ENCODE assay signal across 13 mouse cellular contexts in the genomic region with DNA sequence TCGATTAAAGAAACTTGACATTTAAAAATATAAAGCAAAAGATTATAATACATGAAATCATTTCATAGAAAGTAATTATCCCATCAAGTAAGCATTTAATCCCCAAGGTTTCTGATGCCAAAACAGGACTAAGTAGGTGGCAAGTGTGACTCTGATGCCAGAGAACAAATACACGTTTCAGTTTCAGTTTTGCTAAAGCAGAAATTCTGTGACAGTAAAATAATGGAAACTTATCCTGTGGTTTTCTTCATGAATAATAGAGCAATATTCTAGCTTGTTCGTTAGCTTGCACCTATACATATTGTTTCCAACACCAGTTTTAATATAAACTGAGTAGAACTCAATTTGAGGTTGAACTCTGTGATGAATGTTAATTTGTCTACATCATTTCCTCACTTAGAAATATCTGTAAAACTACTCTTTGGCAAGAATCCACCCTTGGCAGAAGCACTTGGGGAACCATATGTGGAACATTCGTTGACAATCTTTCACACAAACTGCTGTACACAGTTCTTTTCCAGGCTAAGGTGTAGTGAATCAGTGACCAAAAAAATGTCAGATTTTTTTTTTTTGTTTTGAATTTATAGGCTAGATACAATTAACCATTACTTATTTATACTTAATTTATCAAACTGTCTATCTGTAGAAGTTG.
DNase-seq lines count a peak whose midpoint lies in the region; ATAC-seq and TF ChIP-seq lines count a peak whose summit lies in the region.
"Had no signal": no experiment of that assay in that cellular context is flagged by ENCODE, and none has a peak within 500 bp of the region (broad histone marks: within the 10 kb centered on the region; RNA-seq: fewer than 3 reads in every experiment).

No protein-coding gene starts in this region.

- H3K36me3 ChIP-seq in kidney, postnatal 0 days (ENCODE audit: insufficient read depth, low read length), result no peaks in the 10 kb centered on the region
- H3K36me3 ChIP-seq in myocyte (ENCODE audit: control insufficient read depth, insufficient read depth), result no peaks in the 10 kb centered on the region
- no peaks in the 10 kb centered on the region for H3K36me3 ChIP-seq in liver, postnatal 0 days (replicated peaks; ENCODE audit: insufficient read depth, low read length)
- H3K36me3 ChIP-seq: G1E; heart, embryonic 13.5 days; liver, embryonic 15.5 days; midbrain, embryonic 12.5 days had no signal

- H3K9me3 ChIP-seq in kidney, postnatal 0 days (replicated peaks; ENCODE audit: low read length), result no peaks in the 10 kb centered on the region
- no peaks in the 10 kb centered on the region for H3K9me3 ChIP-seq in liver, postnatal 0 days (ENCODE audit: low read length)
- H3K9me3 ChIP-seq: G1E; heart, embryonic 13.5 days; liver, embryonic 15.5 days; midbrain, embryonic 12.5 days had no signal

- ATAC-seq in kidney, postnatal 0 days (replicated peaks; ENCODE audit: low FRiP score, low read depth), result no peak
- ATAC-seq in liver, postnatal 0 days, result no peak

- no peak for TF ChIP-seq POLR2A in myocyte (IDR thresholded peaks at IDR 0.05; ENCODE audit: insufficient read length, low read depth)

- no peak overlapping the region for H3K4me2 ChIP-seq in kidney, postnatal 0 days (ENCODE audit: low read length)
- peak overlapping the region; percentile 12 for H3K4me2 ChIP-seq in myocyte (ENCODE audit: low read depth)
- no peak overlapping the region for H3K4me2 ChIP-seq in liver, postnatal 0 days (ENCODE audit: low read depth, low read length)
- H3K4me2 ChIP-seq: heart, embryonic 13.5 days; liver, embryonic 15.5 days; midbrain, embryonic 12.5 days had no signal

- H3K27me3 ChIP-seq in kidney, postnatal 0 days (ENCODE audit: insufficient read depth, low read length), result no peaks in the 10 kb centered on the region
- H3K27me3 ChIP-seq in myocyte (ENCODE audit: control insufficient read depth, insufficient read depth, insufficient read length), result no peaks in the 10 kb centered on the region
- no peaks in the 10 kb centered on the region for H3K27me3 ChIP-seq in liver, postnatal 0 days (ENCODE audit: insufficient read depth, low read length)
- H3K27me3 ChIP-seq: heart, embryonic 13.5 days; liver, embryonic 15.5 days; midbrain, embryonic 12.5 days had no signal

- no peak for TF ChIP-seq EP300 in liver, postnatal 0 days (IDR thresholded peaks at IDR 0.05; ENCODE audit: low read depth)

- H3K4me1 ChIP-seq in kidney, postnatal 0 days (replicated peaks; ENCODE audit: insufficient read depth, low read length), result no peaks in the 10 kb centered on the region
- H3K4me1 ChIP-seq in liver, postnatal 0 days (ENCODE audit: insufficient read depth), result no peaks in the 10 kb centered on the region
- H3K4me1 ChIP-seq: heart, embryonic 13.5 days; liver, embryonic 15.5 days; midbrain, embryonic 12.5 days had no signal

- no peak overlapping the region for H3K27ac ChIP-seq in kidney, postnatal 0 days
- H3K27ac ChIP-seq in liver, postnatal 0 days (ENCODE audit: low read depth), result no peak overlapping the region
- H3K27ac ChIP-seq: heart, embryonic 13.5 days; liver, embryonic 15.5 days; midbrain, embryonic 12.5 days had no signal

- DNase-seq in kidney, postnatal 0 days (ENCODE audit: low spot score), result peak; percentile 26
- DNase-seq in kidney, adult 8-10 months, result no peak
- DNase-seq in right cerebral cortex, adult 2 months (ENCODE audit: low spot score in 2 of 2), result peak; percentile 11 to 22
- DNase-seq in right cerebral cortex, postnatal 14 days, result no peak
- peak; percentile 28 for DNase-seq in brain, embryonic 18.5 days (ENCODE audit: low read depth, low spot score)
- no peak for DNase-seq in liver, postnatal 0 days
- no peak for DNase-seq in adrenal gland, adult 18-20 months (ENCODE audit: low spot score in 2 of 2)
- DNase-seq: adrenal gland, adult 2 months had no signal

- H3K4me3 ChIP-seq in kidney, postnatal 0 days (replicated peaks; ENCODE audit: low read depth, low read length), result no peak overlapping the region
- H3K4me3 ChIP-seq in myocyte, result no peak overlapping the region
- no peak overlapping the region for H3K4me3 ChIP-seq in liver, postnatal 0 days (ENCODE audit: low read depth, low read length)
- H3K4me3 ChIP-seq: heart, embryonic 13.5 days; liver, embryonic 15.5 days; midbrain, embryonic 12.5 days had no signal

- no peak overlapping the region for H3K9ac ChIP-seq in kidney, postnatal 0 days (ENCODE audit: low read depth, low read length)
- H3K9ac ChIP-seq in liver, postnatal 0 days (replicated peaks), result no peak overlapping the region
- H3K9ac ChIP-seq: heart, embryonic 13.5 days; liver, embryonic 15.5 days; midbrain, embryonic 12.5 days had no signal

- no peaks in the 10 kb centered on the region for H3K79me2 ChIP-seq in myocyte (ENCODE audit: control insufficient read depth, insufficient read depth)

- TF ChIP-seq CTCF in kidney, postnatal 0 days (IDR thresholded peaks at IDR 0.05; ENCODE audit: low read depth), result no peak
- no peak for TF ChIP-seq CTCF in liver, postnatal 0 days (IDR thresholded peaks at IDR 0.05; ENCODE audit: low read depth)

- H3ac ChIP-seq in myocyte (ENCODE audit: control insufficient read depth, insufficient read length), result no peak overlapping the region

- WGBS in kidney, postnatal 0 days, result 65% methylated on average over 4 of the region's 4 CpGs
- WGBS in liver, postnatal 0 days (ENCODE audit: insufficient replicate concordance), result 53% methylated on average over 4 of the region's 4 CpGs

TF ChIP-seq in myocyte, 11 proteins besides CTCF, POLR2A, EP300 and RAD21:
- TF ChIP-seq MAX (IDR thresholded peaks at IDR 0.05; ENCODE audit: low read depth), result no peak
- TF ChIP-seq E2F4 (IDR thresholded peaks at IDR 0.05; ENCODE audit: insufficient read depth), result no peak
- no peak for TF ChIP-seq REST (IDR thresholded peaks at IDR 0.05; ENCODE audit: insufficient read depth, insufficient read length)
- no peak for TF ChIP-seq TCF12 (IDR thresholded peaks at IDR 0.05; ENCODE audit: insufficient read depth, poor library complexity, severe bottlenecking)
- TF ChIP-seq POLR2AphosphoS2 (IDR thresholded peaks at IDR 0.05; ENCODE audit: insufficient read length, low read depth), result no peak
- no peak for TF ChIP-seq CEBPB (IDR thresholded peaks at IDR 0.05; ENCODE audit: insufficient read depth, poor library complexity, severe bottlenecking)
- no peak for TF ChIP-seq MYOD1 (IDR thresholded peaks at IDR 0.05; ENCODE audit: control insufficient read depth in 1 of 3, insufficient read length in 2 of 3, low read depth in 2 of 3)
- no peak for TF ChIP-seq SRF (IDR thresholded peaks at IDR 0.05; ENCODE audit: control insufficient read depth, insufficient read length, low read depth)
- no peak for TF ChIP-seq TCF3 (IDR thresholded peaks at IDR 0.05; ENCODE audit: insufficient read length, low read depth)
- TF ChIP-seq USF1 (IDR thresholded peaks at IDR 0.05; ENCODE audit: low read depth), result no peak
- no peak for TF ChIP-seq MYOG (IDR thresholded peaks at IDR 0.05; ENCODE audit: control insufficient read depth in 1 of 3, insufficient read depth in 1 of 3, insufficient read length in 2 of 3, low read depth in 2 of 3)

Comparison
In these comparisons a context has a peak if more than half of its experiments do, and no peak if none do; other contexts are left out.
1. DNase-seq: peak in kidney, postnatal 0 days (single experiment), right cerebral cortex, adult 2 months (2 of 2) and brain, embryonic 18.5 days (single experiment); none in kidney, adult 8-10 months (0 of 2), right cerebral cortex, postnatal 14 days (single experiment), liver, postnatal 0 days (single experiment) and adrenal gland, adult 18-20 months (0 of 2).